Mouse (Mus musculus) E14TG2a.4 (cell line): ENCODE measurements around the gene 4921530L21Rik.

Experiments
- CTCF ChIP-seq: conservative IDR thresholded peaks from 2 replicates; pipeline ENCODE4 v1.5.1; 2014; ENCODE audit warnings: low read length
- NANOG ChIP-seq: IDR thresholded peaks from 2 replicates; pipeline ENCODE4 v1.6.1; 2014; ENCODE audit warnings: borderline replicate concordance, low read length, mixed read lengths
- POU5F1 ChIP-seq: IDR thresholded peaks from 2 replicates; pipeline ENCODE4 v1.6.1; 2014; ENCODE audit warnings: low read length, borderline replicate concordance

GRCm38 (mm10) chr14:95926742-95927141, 45.7 kb downstream of the 4921530L21Rik start:
- TF ChIP-seq CTCF (no peak), NANOG (no peak), POU5F1 (no peak)
